Mouse (Mus musculus): ENCODE measurements at regions not wholly inside any gene's neighbourhood (a gene's known extent, or its start where the extent isn't known, plus 50 kb on each side); places are given as distances from the start of the nearest gene placed in this dataset.

DNA sequence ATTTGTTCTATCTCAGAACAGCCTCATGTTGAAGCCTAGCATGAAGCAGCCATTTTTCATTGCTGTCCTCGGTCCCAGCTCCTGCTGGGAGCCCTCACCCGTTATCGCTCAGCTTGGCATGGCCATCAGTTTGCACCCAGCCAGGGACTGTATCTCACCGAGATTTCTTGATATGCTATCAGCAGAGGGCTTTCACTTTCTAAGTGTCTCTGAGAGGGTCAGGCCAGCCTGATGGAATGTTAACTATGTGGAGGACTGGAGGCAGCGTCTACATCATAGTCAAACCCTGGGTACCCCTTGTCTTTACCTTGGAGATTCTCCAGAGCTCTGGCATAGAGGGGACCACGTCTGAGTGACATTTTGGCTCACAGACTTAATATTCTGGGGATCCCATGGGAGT, 84.9 kb upstream of the 4930535I16Rik start:
- H3K4me3 ChIP-seq (ENCODE audit: control insufficient read depth in 1 of 2, insufficient read depth in 1 of 2, low read depth in 2 of 2, low read length in 2 of 2): no peak overlapping the region
- H3K9ac ChIP-seq (ENCODE audit: control insufficient read depth, low read depth, low read length, poor library complexity, severe bottlenecking): no peak overlapping the region
- no peaks in the 10 kb centered on the region for H3K36me3 ChIP-seq (ENCODE audit: control insufficient read depth in 1 of 2, insufficient read depth in 2 of 2, low read length in 2 of 2)
- TF ChIP-seq GATA1 (IDR thresholded peaks at IDR 0.05; ENCODE audit: low read depth, low read length) (peak; percentile 21; the same call in 1 of the 2 replicates), MYB (IDR thresholded peaks at IDR 0.05; ENCODE audit: low read depth, low read length) (no peak)
- H3K79me2 ChIP-seq (ENCODE audit: control insufficient read depth, insufficient read depth, low read length, poor library complexity): no peaks in the 10 kb centered on the region
- H3K9me3 ChIP-seq (replicated peaks; ENCODE audit: insufficient read depth, low read length): no peaks in the 10 kb centered on the region
- H3K4me1 ChIP-seq (ENCODE audit: control insufficient read depth in 1 of 2, insufficient read depth in 2 of 2, low read length in 2 of 2): peaks cover 0 to 12% of the 10 kb centered on the region in 2 experiments; a peak in 2 of 4 replicates
- 0 out of 2 replicates have a peak overlapping the region, but pooled peaks have one; percentile 16 for H3K27ac ChIP-seq (ENCODE audit: control insufficient read depth, low read depth, low read length)
- DNase-seq (ENCODE audit: low read depth, low spot score): no peak
- H3K27me3 ChIP-seq (ENCODE audit: control insufficient read depth in 1 of 2, insufficient read depth in 2 of 2, low read length in 2 of 2): no peaks in the 10 kb centered on the region

GRCm38 (mm10) chr4:124002105-124002504, 84.3 kb upstream of the 4930535I16Rik start:
- Histone ChIP-seq H3K4me3 (ENCODE audit: control insufficient read depth in 1 of 2, insufficient read depth in 1 of 2, low read depth in 2 of 2, low read length in 2 of 2) (no peak overlapping the region), H3K4me1 (ENCODE audit: control insufficient read depth in 1 of 2, insufficient read depth in 2 of 2, low read length in 2 of 2) (peaks cover 0 to 12% of the 10 kb centered on the region in 2 experiments; a peak in 2 of 4 replicates), H3K27ac (ENCODE audit: control insufficient read depth, low read depth, low read length) (0 out of 2 replicates have a peak overlapping the region, but pooled peaks have one; percentile 16), H3K9me3 (replicated peaks; ENCODE audit: insufficient read depth, low read length) (no peaks in the 10 kb centered on the region), H3K9ac (ENCODE audit: control insufficient read depth, low read depth, low read length, poor library complexity, severe bottlenecking) (no peak overlapping the region), H3K27me3 (ENCODE audit: control insufficient read depth in 1 of 2, insufficient read depth in 2 of 2, low read length in 2 of 2) (no peaks in the 10 kb centered on the region), H3K36me3 (ENCODE audit: control insufficient read depth in 1 of 2, insufficient read depth in 2 of 2, low read length in 2 of 2) (no peaks in the 10 kb centered on the region), H3K79me2 (ENCODE audit: control insufficient read depth, insufficient read depth, low read length, poor library complexity) (no peaks in the 10 kb centered on the region)
- TF ChIP-seq KAT2A (conservative IDR thresholded peaks at IDR 0.05; ENCODE audit: low read depth, low read length): no peak
- no peak for TF ChIP-seq E2F4 (IDR thresholded peaks at IDR 0.05; ENCODE audit: borderline replicate concordance, low read depth, low read length)
- TF ChIP-seq TCF12 (IDR thresholded peaks at IDR 0.05; ENCODE audit: low read depth, low read length): no peak
- no peak for TF ChIP-seq ETS1 (IDR thresholded peaks at IDR 0.05; ENCODE audit: low read depth, low read length)
- no peak for TF ChIP-seq ZKSCAN1 (IDR thresholded peaks at IDR 0.05; ENCODE audit: low read depth, low read length)
- TF ChIP-seq RCOR1 (IDR thresholded peaks at IDR 0.05; ENCODE audit: low read depth, low read length): no peak
- no peak for TF ChIP-seq SMC3 (IDR thresholded peaks at IDR 0.05; ENCODE audit: low read depth, low read length)
- TF ChIP-seq MXI1 (IDR thresholded peaks at IDR 0.05; ENCODE audit: low read depth, low read length): no peak
- no peak for TF ChIP-seq MAZ (IDR thresholded peaks at IDR 0.05; ENCODE audit: low read depth, low read length)
- TF ChIP-seq CTCF (IDR thresholded peaks at IDR 0.05 in 2 of 3, conservative IDR thresholded peaks at IDR 0.05 in 1 of 3; ENCODE audit: control insufficient read depth in 1 of 3, insufficient read depth in 1 of 3, low read depth in 2 of 3, low read length in 3 of 3, poor library complexity in 1 of 3, severe bottlenecking in 1 of 3): no peak
- TF ChIP-seq USF2 (IDR thresholded peaks at IDR 0.05; ENCODE audit: borderline replicate concordance in 1 of 2, insufficient read depth in 1 of 2, low read depth in 1 of 2, low read length in 2 of 2): no peak
- no peak for TF ChIP-seq ZMIZ1 (IDR thresholded peaks at IDR 0.05; ENCODE audit: low read depth, low read length)
- peak; percentile 20 to 48; a peak in 2 of 4 replicates for TF ChIP-seq EP300 (IDR thresholded peaks at IDR 0.05; ENCODE audit: low read depth in 1 of 2, low read length in 2 of 2)
- peak; percentile 70 for TF ChIP-seq GATA1 (IDR thresholded peaks at IDR 0.05; ENCODE audit: low read depth, low read length)
- no peak for TF ChIP-seq NELFE (IDR thresholded peaks at IDR 0.05; ENCODE audit: low read depth, low read length)
- no peak for TF ChIP-seq BHLHE40 (IDR thresholded peaks at IDR 0.05; ENCODE audit: borderline replicate concordance, low read depth, low read length)
- peak; percentile 60 for DNase-seq (ENCODE audit: low read depth, low spot score)
